Mouse (Mus musculus) effector memory CD4-positive, alpha-beta T cell, adult 5 months (primary cell): Measurements from ENCODE around the gene Atp2a2. TPM values are rescaled to one million over a fixed set of nuclear protein-coding genes. Genes with fewer than 3 reads are reported as not detected.

Experiments
- polyA plus RNA-seq: library from polyadenylated mRNA; unstranded; fragments of 100-300 nt; shearing (Covaris generic); gene quantifications from one replicate; pipeline ENCODE4 v1.2.1, GENCODE M21; 2017

Gene Atp2a2
- 88.9 TPM for polyA plus RNA-seq

GRCm38 (mm10) chr5:122502077-122502941 is at the start of gene Atp2a2:
Gene Atp2a2 (minus strand): TSS chr5:122502225.

GRCm38 (mm10) chr5:122421271-122422068 is 80.6 kb downstream of the Atp2a2 start, which contains the start of gene Anapc7:
Gene Anapc7 (plus strand): TSS chr5:122421693.

Other genes starting within 250 kb of the Atp2a2 start
- 2.0 TPM for gene Tctn1, start 237.8 kb downstream of the Atp2a2 start, polyA plus RNA-seq
- 68.3 TPM for gene Pptc7, start 217.9 kb downstream of the Atp2a2 start, polyA plus RNA-seq
- 4.7 TPM for gene Rad9b, start 148.0 kb downstream of the Atp2a2 start, polyA plus RNA-seq
- gene Vps29, start 147.9 kb downstream of the Atp2a2 start, polyA plus RNA-seq = 117 TPM
- gene Gpn3, start 130.3 kb downstream of the Atp2a2 start, polyA plus RNA-seq = 128 TPM
- 21.1 TPM for gene Fam216a, start 129.9 kb downstream of the Atp2a2 start, polyA plus RNA-seq
- gene Arpc3, start 110.3 kb downstream of the Atp2a2 start, polyA plus RNA-seq = 1,084 TPM
- 27.3 TPM for gene Anapc7, start 80.5 kb downstream of the Atp2a2 start, polyA plus RNA-seq
- 4.1 TPM for gene Ift81, start 112.3 kb upstream of the Atp2a2 start, polyA plus RNA-seq
- gene P2rx7, start 141.7 kb upstream of the Atp2a2 start, polyA plus RNA-seq = 45.1 TPM
- 61.3 TPM for gene P2rx4, start 205.3 kb upstream of the Atp2a2 start, polyA plus RNA-seq